Comparison of ENCODE assay signal across 27 mouse cellular contexts in genomic region chr2:109776374-109776773, GRCm38 (mm10).
DNase-seq lines count a peak whose midpoint lies in the region; ATAC-seq and TF ChIP-seq lines count a peak whose summit lies in the region.
"Had no signal": no experiment of that assay in that cellular context is flagged by ENCODE, and none has a peak within 500 bp of the region (broad histone marks: within the 10 kb centered on the region; RNA-seq: fewer than 3 reads in every experiment).

No protein-coding gene starts in this region.

- ATAC-seq in kidney, embryonic 15.5 days (replicated peaks; ENCODE audit: low FRiP score), result 0 out of 2 replicates have a peak, but pooled peaks have one; percentile 52
- ATAC-seq in kidney, postnatal 0 days (replicated peaks; ENCODE audit: low FRiP score, low read depth), result no peak
- ATAC-seq: activated CD4-positive, CD25-positive, alpha-beta regulatory T cell, adult 4 months; CD4-positive, CD25-positive, alpha-beta regulatory T cell, adult 4 months; forebrain, embryonic 13.5 days; forebrain, embryonic 15.5 days; forebrain, postnatal 0 days; Patski had no signal

- no peaks in the 10 kb centered on the region for H3K9me3 ChIP-seq in kidney, embryonic 15.5 days (replicated peaks)
- no peaks in the 10 kb centered on the region for H3K9me3 ChIP-seq in kidney, postnatal 0 days (replicated peaks; ENCODE audit: low read length)
- H3K9me3 ChIP-seq: embryonic facial prominence, embryonic 10.5 days; embryonic facial prominence, embryonic 12.5 days; forebrain, embryonic 13.5 days; forebrain, embryonic 15.5 days; G1E had no signal

- no peak overlapping the region for H3K4me2 ChIP-seq in kidney, embryonic 15.5 days
- no peak overlapping the region for H3K4me2 ChIP-seq in kidney, postnatal 0 days (ENCODE audit: low read length)
- H3K4me2 ChIP-seq: embryonic facial prominence, embryonic 12.5 days; forebrain, embryonic 13.5 days; forebrain, embryonic 15.5 days had no signal

- no peaks in the 10 kb centered on the region for H3K36me3 ChIP-seq in kidney, embryonic 15.5 days
- H3K36me3 ChIP-seq in kidney, postnatal 0 days (ENCODE audit: insufficient read depth, low read length), result no peaks in the 10 kb centered on the region
- H3K36me3 ChIP-seq: embryonic facial prominence, embryonic 10.5 days; embryonic facial prominence, embryonic 12.5 days; forebrain, embryonic 15.5 days; G1E had no signal

- no peak for TF ChIP-seq CTCF in kidney, postnatal 0 days (IDR thresholded peaks at IDR 0.05; ENCODE audit: low read depth)

- 33% methylated on average over 6 of the region's 6 CpGs for WGBS in kidney, embryonic 15.5 days
- WGBS in kidney, postnatal 0 days, result 29% methylated on average over 6 of the region's 6 CpGs

- no peaks in the 10 kb centered on the region for H3K27me3 ChIP-seq in kidney, embryonic 15.5 days
- no peaks in the 10 kb centered on the region for H3K27me3 ChIP-seq in kidney, postnatal 0 days (ENCODE audit: insufficient read depth, low read length)
- H3K27me3 ChIP-seq: CH12.LX; embryonic facial prominence, embryonic 12.5 days; forebrain, embryonic 13.5 days; forebrain, embryonic 15.5 days; Patski had no signal

- H3K4me3 ChIP-seq in kidney, embryonic 15.5 days (replicated peaks), result no peak overlapping the region
- no peak overlapping the region for H3K4me3 ChIP-seq in kidney, postnatal 0 days (replicated peaks; ENCODE audit: low read depth, low read length)
- H3K4me3 ChIP-seq: embryonic facial prominence, embryonic 10.5 days; embryonic facial prominence, embryonic 12.5 days; forebrain, embryonic 13.5 days; forebrain, embryonic 15.5 days had no signal

- DNase-seq in embryo, embryonic 10 days (ENCODE audit: low spot score), result peak; percentile 5
- DNase-seq in embryo, embryonic 9.5 days (ENCODE audit: extremely low spot score), result no peak
- DNase-seq in kidney, adult 8-10 months, result no peak
- DNase-seq in kidney, postnatal 0 days (ENCODE audit: low spot score), result peak; percentile 12
- DNase-seq in kidney, postnatal 36 days, result no peak
- peak; percentile 1 for DNase-seq in retina, postnatal 1 day
- DNase-seq in right cerebral cortex, adult 2 months (ENCODE audit: low spot score in 2 of 2), result no peak
- DNase-seq: adrenal gland, adult 8-10 months; adrenal gland, postnatal 14 days; adrenal gland, postnatal 36 days; B cell, adult 2 months; cerebellum, adult 11-12 months; cerebellum, adult 2 months; cerebellum, adult 9-10 months; cerebellum, postnatal 10 days; cerebellum, postnatal 25 days; forebrain, postnatal 0 days had no signal

- no peaks in the 10 kb centered on the region for H3K4me1 ChIP-seq in kidney, embryonic 15.5 days
- H3K4me1 ChIP-seq in kidney, postnatal 0 days (replicated peaks; ENCODE audit: insufficient read depth, low read length), result no peaks in the 10 kb centered on the region
- H3K4me1 ChIP-seq: embryonic facial prominence, embryonic 10.5 days; embryonic facial prominence, embryonic 12.5 days; forebrain, embryonic 13.5 days; forebrain, embryonic 15.5 days had no signal

- H3K9ac ChIP-seq in kidney, embryonic 15.5 days, result no peak overlapping the region
- no peak overlapping the region for H3K9ac ChIP-seq in kidney, postnatal 0 days (ENCODE audit: low read depth, low read length)
- H3K9ac ChIP-seq: embryonic facial prominence, embryonic 12.5 days; forebrain, embryonic 13.5 days; forebrain, embryonic 15.5 days; forebrain, postnatal 0 days had no signal

- no peak overlapping the region for H3K27ac ChIP-seq in kidney, embryonic 15.5 days
- no peak overlapping the region for H3K27ac ChIP-seq in kidney, postnatal 0 days
- H3K27ac ChIP-seq: embryonic facial prominence, embryonic 10.5 days; embryonic facial prominence, embryonic 12.5 days; forebrain, embryonic 13.5 days; forebrain, embryonic 15.5 days had no signal

Comparison
In these comparisons a context has a peak if more than half of its experiments do, and no peak if none do; other contexts are left out.
1. DNase-seq: peak in embryo, embryonic 10 days (single experiment), kidney, postnatal 0 days (single experiment) and retina, postnatal 1 day (single experiment); none in embryo, embryonic 9.5 days (single experiment), kidney, adult 8-10 months (0 of 2), kidney, postnatal 36 days (0 of 2) and right cerebral cortex, adult 2 months (0 of 2).